Mouse (Mus musculus) left cerebral cortex, postnatal 4 days (tissue): ENCODE data around the gene Ywhab. TPM values are rescaled to one million over a fixed set of nuclear protein-coding genes. Genes with fewer than 3 reads are reported as not detected.

Source experiments
- DNase-seq: peaks from one replicate; pipeline ENCODE4 v3.0.0-alpha.2; 2022
- intact Hi-C: fragments of 180-260 bp; cut with DNase I; formaldehyde crosslinking; loops from one replicate; pipeline ENCODE4 v1.15.1; 2025
- total RNA-seq, 2 experiments: library from RNA; stranded (reverse); gene quantifications; 2 replicates each; pipeline ENCODE4 v1.2.3; 2021

Ywhab gene
- total RNA-seq, 2 experiments from 2014 or later, result 454 to 464 TPM

DNA sequence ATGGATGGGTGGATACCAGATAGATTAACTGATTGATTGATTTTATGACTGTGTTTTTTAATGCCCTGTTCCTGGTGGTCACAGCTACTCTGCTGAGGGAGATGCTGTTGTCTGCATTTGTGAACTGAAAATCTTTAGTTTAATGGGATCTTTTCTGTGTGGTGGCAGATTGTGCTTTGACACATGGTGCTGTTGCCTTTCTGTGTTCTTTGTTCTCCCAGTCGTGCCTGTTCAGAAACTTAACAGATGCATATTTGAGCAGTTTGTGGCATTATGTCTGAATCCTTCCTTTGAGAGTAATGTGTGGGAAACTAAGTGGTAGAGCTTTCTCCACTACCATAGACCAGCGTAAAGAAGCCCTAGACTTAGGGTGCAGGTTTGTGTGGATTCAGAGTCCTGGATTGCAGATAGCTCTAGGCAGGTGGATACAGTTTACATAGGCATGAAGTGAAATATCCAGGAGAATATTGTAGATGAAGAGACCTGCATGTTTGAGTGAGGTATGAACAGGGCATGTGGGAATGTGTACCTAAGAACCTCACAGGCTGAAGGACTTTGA is 13.3 kb downstream of the Ywhab start:
- intact Hi-C loops, result no loop called here

DNA sequence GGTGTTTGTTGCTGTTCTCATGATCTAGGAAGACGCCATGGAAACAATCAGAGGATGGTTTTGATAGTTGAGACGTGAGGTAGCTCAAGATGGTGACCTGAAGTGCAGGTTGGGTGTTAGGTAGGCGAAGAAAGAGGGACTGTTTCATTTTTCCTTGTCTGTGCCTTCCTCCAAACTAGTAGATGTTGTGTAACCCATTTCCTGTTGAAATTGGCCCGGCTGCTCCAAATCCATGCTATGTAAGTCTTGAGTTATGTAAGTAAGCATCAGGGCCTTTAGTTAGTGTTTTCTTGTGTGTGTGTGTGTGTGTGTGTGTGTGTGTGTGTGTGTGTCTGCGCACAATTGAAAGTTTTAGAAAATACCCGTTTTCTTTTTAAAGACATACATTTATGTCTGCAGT is 14.5 kb downstream of the Ywhab start:
- intact Hi-C loops, result no loop called here
- no peak for DNase-seq

More for the DNA sequence above, 13.3 kb downstream of the Ywhab start:
- no peak for DNase-seq

DNA sequence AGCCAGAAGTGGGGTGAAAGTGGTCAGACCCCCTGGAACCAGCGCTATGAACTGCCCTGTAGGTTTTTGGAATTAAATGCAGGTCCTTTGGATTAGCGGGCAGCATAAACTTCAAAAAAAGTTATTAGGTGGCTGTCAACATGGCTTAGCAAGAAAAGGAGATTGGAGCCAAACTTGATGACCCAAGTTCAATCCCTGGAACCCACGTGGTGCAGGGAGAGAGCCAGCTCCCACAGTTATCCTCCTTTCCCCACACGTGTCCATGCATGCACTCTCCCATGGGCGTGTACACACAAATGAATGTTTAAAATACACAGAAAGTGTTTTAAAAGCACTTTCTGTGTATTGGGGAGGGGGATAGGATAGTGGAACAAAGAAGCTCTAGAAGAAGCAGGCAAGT is 15.7 kb downstream of the Ywhab start:
- intact Hi-C loops, result no loop called here
- no peak for DNase-seq

DNA sequence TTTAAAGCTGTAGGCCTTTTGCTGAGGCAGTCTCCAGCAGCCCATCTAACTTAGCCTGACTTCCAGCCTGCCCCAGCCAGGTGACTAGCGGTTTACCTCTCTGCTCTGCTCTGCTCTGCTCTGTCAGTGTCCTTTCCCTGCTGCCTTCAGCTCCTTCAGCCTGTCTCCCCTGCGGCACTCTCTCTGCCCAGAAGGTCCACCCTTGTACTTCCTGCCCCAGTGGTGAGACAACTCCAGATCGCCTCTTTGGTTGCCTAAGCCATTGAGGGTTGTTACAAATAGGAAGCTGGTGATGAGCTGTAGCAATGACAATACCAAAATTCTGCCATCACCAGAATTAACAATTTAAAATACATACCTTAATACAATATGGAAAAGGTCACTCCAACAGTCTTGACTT is 16.2 kb downstream of the Ywhab start:
- no peak for DNase-seq
- intact Hi-C loops, result no loop called here

DNA sequence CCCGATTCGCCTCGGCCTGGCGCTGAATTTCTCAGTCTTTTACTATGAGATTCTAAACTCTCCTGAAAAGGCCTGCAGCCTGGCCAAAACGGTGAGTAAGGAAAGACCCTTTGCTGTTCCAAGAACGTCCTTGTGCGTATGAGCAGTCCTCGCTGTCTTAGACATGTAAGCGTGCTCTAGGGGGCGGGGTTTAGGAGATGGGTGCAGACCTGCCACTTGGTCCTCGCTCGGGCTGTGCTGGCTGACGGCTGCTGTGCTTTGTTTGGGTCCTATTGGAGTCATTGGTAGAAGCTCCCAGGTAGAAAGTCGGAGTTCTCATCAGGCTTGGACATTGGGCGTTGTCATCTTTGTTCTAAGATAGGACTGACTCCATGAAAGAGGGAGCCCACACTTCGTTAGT is 20.5 kb downstream of the Ywhab start:
- intact Hi-C loops, result no loop called here
- DNase-seq, result no peak

DNA sequence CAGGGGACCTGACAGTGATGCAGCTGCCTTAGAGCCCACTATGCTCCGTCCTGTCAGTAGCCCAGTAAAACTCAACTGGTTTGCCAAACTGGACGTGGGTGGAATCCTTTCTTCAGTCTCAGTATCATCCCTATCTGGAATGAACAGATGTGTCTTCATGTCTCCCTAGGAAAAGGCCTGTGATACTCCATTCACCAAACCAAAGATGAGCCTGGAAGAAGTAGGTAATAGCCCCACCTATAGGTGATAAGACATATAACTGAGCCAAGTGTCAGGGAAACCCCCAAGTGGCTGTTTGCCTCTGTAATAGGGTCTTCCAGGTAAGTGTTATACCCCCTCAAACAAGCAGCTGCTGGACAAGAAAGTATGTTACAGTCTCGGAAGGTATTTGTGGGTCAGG is 24.1 kb downstream of the Ywhab start:
- DNase-seq, result no peak
- intact Hi-C loops, result no loop called here

DNA sequence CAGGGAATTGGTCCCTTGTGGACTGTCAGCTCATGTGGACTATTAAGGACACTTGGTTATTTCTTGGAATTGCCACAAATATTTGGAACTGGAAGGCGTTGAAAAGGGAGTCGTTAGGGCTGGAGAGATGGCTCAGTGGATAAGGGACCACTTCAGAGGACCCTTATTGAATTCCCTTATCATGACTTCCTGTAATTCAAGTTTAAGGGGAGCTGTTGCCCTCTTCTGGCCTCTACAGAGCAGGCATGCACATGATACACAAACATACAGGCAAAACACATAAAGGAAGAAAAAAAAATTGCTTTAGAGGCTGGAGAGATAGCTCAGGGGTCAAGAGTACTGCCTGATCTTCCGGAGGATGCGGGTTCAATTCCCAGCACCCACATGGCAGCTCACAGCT is 25.2 kb downstream of the Ywhab start:
- intact Hi-C loops, result no loop called here
- DNase-seq, result no peak

DNA sequence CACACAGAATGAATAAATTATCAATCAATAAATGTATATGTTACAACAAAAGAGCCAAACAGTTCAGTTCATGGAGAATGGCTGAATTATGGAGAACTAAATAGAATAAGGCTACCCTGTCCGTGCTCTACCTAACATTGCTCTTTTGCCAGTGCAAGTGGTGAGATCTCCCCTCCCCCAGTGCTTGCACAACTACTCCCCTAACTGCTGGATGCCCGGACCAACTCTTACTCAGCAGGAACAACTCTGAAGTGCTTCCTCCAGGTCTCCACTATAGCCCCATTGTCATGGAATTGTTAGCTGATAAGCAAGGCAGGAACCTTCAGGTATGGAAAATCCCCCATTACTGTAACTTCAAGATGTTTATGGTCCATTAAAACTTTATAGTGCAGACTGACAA is 27.3 kb downstream of the Ywhab start:
- no peak for DNase-seq
- intact Hi-C loops, result no loop called here

DNA sequence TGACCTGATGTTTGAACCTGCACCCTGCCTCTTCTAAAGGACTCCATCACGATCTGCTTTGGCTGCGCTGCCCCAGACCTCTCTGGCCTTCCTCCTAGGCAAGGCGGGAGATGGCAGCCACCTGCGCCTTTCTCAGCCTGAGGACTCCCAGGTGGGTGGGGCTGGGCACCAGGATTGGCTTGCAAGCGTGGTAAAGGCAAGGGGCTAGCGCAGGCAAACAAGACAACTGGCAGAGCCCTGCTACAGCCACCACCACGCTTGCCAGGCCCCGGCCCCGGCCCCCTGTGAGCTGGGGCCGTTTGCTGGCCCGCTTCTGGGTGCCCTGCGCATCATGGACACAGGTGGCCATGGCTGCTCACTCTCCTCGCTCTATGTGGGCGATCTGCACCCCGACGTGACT is 30.4 kb downstream of the Ywhab start, which contains the start of gene Pabpc1l:
TSS of gene Pabpc1l (plus strand) at position 301 of the 400 bp plus-strand sequence.
- intact Hi-C loops, result no loop called here
- DNase-seq, result no peak

DNA sequence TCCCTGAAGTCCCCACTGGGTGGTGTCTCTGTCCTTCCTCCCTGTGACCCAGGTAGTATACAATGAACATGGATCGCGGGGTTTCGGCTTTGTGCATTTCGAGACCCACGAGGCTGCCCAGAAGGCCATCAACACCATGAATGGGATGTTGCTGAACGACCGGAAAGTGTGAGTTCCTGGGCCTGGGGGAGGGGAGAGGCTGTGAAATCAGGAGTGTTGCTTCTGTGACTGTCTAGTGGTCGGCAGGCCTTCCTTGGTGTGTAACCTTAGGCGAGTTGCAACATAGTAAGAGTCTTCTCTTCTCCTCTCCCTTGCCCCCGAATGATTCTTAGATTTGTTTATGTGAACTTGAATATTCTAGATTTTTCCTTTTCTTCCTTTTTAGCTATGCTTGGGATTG is 36.4 kb downstream of the Ywhab start:
- DNase-seq, result no peak
- intact Hi-C loops, result no loop called here

DNA sequence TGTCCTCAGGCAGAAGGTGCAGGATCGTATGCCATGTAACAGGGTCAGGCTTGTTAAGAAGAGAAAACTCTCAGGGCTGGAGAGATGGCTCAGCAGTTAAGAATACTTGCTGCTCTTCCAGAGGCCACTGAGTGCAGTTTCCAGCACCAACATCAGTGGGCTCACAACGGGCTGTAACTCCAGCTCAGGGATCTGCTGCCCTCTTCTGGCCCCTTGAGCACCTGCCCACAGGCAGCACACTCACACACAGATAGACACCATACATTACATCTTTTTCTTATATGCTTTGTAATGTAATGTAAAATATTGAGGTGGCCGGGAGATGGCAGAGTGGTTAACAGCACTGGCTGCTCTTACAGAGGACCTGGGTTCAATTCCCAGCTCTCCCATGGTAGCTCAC is 38.2 kb downstream of the Ywhab start:
- no peak for DNase-seq

DNA sequence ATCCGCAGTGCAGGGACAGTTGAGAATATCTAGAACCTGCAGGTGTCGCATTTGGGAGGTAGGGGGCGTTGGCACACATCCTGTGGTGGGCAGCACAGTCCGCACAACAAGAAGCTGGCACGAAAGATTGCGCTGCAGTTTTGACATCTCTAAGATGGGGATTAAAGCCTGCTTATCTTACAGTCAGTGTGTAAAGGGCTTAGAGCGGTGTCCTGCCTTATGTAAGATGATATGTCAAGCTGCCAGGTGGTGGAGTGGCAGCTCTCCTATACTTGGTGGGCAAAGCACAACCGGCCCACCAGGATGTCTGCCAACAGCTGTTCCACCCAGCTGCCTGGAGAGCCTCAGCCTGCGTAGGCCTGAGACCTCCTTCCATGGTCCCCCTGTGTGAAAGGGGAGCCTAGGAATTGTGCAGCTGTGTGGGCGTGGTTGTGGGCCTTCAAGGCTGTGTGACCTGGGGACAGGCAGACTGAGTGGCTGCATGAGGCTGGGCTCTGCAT is 41.8 kb downstream of the Ywhab start:
- peak; percentile 56 for DNase-seq
- intact Hi-C loops, result no loop called here

More for the DNA sequence above, 38.2 kb downstream of the Ywhab start:
- intact Hi-C loops, result no loop called here

DNA sequence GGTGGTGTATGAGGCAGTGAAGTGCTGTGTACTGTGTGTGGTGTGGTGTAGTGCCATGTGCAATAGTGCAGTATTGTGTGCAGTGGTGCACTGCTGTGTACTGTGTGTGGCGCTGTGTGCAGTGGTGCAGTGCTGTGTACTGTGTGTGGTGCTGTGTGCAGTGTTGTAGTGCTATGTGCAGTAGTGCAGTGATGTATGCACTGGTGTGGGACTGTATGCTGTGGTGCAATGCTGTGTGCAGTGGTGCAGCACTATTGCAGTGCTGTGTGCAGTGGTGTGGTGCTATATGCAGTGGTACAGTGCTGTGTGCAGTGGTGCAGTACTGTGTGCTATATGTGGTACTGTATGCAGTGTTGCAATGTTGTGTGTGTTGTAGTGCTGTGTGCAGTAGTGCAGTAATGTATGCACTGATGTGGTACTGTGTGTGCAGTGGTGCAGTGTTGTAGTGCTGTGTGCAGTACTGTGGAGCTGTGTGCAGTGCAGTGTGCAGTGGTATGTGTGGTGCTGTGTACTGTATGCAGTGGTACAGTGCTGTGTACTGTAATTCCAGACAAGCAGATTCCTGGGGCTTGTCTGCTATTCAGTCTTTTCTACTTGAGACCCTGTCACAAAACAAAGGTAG is 43.8 kb downstream of the Ywhab start:
- no peak for DNase-seq
- intact Hi-C loops, result no loop called here

DNA sequence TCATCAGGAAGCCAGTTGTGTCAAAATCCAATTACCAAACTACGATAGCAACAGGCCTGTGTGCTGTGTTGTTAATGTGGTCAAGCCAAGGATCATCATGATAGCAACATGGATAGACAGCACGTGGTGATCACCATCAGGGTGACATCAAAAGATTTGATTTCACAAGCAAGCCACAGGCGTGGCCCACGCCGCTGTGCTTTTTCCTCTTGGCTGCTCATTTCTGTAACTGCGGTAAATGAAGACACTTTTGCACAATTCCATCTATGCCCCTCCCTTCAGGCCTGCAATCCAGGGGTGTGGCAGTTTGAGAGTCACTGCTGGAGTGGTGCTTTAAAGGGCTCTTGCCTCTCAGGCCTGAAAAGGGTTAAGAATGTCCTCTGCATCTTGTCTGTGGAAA is 46.2 kb downstream of the Ywhab start:
- intact Hi-C loops, result no loop called here
- no peak for DNase-seq

DNA sequence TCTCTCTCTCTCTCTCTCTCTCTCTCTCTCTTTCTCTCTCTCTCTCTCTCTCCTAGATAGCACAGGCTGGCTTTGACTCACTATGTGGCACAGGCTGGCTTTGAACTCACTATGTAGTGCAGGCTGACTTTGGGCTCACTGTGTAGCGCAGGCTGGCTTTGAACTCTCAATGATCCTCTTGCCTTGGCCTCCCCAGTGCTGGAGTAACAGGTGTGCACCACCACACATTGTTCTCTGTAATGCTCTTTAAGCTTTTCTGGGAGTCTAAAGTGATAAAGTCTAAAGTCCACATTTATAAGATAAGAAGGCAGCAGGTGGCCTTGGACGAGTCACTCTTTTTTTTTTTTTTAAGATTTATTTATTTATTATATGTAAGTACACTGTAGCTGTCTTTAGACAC is 46.8 kb downstream of the Ywhab start:
- intact Hi-C loops, result no loop called here
- DNase-seq, result no peak

DNA sequence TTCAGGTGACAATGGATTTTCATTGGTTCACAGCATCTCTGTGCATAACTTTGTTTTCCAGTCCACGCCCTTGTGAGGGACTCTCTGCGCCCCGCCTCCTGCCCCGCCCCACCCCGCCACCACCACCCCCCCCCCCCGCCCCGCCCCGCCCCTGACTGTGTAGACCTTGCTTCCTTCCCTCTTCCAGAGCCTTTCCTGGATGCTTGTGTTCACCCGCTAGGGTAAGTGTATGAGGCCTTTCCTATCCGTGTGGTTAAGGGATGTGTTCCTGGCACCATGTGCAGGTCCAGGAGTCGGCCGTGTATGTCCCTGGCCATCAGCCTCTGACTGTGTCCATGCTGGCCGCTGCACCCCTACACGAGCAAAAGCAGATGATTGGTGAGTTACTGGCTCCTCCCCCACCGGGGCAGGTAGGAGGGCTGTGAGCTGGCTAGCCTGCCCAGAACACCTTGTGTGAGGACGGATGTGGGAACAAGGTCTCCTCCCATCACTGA is 52.5 kb downstream of the Ywhab start:
- DNase-seq, result no peak
- intact Hi-C loops, result no loop called here

DNA sequence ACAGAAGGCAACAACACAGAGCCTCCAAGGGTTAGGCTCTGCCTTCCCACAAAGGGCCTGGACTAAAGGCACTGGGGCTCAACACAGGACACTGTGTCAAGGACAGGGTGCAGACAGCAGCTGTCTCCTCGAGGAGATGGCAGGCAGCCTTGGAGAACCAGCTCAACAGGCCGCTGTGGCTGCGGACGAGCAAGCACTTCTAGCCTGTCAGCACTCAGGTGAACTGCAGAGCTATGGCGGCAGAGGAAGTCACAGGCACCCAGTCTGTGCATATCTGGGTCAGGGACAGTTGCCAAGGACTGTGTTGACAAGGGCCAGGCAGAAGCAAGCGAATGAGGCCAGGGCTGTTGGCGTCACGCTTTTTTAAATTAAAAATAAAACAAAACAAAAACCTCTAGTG is 59.0 kb downstream of the Ywhab start:
- intact Hi-C loops, result no loop called here
- DNase-seq, result no peak

DNA sequence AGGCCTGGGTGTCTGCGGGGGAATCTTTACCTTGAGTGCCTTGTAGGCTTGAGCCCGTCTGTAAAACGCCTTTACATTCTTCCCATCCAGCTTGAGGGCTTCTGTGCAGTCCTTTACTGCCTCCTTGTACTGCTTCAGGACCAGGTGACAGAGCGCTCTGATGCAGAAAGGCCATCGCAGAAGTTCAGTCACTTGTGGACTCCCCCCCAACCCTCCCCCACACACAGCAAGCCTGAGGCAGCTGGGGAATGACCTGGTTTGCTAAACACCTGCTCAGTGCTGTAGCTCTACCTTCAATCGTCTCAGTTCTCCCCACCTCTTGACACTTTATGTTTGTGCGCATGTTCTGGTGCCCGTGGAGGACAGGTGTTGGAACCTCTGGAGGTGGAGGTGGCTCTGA is 59.9 kb downstream of the Ywhab start:
- DNase-seq, result no peak
- intact Hi-C loops, result no loop called here

DNA sequence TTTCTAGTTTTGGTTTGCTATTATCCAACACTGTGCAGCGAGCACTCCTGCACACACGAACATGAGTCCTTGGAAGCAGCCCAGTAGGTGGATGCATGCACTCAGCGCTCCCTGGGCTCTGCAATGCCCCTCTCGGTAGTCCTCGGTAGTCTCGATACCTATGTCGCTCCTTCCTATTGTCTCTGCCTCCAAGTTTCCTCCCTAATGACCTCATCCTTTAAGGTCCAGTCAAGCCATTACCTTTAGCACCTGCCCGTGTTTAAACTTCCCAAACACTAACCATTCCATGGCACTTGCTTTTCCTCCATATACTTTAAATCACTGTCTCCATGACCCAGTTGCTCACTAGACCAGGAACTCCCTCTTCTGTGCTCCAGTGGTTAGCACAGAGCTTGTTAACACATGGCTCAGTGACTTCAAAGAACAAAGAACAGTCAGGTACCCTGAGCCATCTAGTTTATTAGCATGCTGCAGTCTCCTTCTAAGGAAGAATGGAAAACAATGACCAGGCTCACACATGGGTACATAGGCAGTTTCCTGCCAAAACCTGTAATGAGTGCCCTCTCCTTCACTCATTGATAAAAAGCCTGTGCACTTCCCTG is 65.0 kb downstream of the Ywhab start:
- DNase-seq, result no peak
- intact Hi-C loops, result no loop called here
